Mouse (Mus musculus) WW6 (cell line): ENCODE results near the gene Gpr135.

Experiments
- DNase-seq: peaks from one replicate; pipeline ENCODE4 v3.0.0-alpha.2; 2013; ENCODE audit warnings: low read depth, low spot score

Gpr135 gene

DNA sequence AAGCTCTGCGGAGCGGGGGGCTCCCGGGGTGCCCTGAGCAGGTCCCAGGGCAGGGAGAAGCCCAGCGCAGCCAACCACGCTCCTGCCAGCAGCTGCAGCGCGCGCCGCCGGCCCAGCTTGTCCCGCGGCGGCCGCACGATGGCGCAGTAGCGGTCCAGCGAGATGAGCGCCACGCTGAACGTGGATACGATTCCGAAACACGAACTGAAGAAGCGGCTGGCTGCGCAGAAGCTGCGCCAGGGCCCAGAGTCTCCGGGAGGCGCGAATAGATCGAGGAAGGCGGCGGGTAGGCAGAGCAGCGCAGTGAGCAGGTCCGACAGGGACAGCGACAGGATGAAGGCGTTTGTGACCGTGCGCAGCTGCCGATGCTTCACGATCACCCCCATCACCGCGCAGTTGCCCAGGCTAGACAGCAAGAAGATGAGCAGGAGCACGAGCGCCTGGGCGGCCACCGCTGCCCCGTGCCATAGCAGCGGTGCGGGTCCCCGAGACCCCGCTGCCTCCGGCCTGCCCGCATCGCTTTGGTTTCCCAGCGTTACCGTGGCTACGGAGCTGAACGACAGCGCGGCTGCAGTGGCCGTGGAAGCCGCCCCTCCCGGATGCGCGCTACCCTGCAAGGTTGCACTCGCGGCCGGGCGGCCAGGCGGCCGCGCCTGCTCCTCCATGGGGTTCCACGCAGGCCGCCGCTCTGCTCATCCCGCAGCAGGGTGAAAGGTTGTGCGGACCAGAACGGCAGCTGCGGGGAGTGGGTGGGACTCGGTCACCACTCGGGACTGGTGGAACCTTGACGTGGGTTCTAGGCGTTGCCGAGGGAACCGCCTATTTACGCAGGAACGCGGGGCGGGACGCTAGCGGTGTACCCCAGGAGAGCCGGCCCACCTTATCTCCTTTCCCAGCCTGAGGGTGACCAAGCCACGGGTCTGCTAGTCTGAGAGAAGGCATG lies at the start of gene Gpr135:
Gene Gpr135, minus strand, starts transcription at position 799 of the 943 bp plus-strand sequence.
- no peak for DNase-seq

DNA sequence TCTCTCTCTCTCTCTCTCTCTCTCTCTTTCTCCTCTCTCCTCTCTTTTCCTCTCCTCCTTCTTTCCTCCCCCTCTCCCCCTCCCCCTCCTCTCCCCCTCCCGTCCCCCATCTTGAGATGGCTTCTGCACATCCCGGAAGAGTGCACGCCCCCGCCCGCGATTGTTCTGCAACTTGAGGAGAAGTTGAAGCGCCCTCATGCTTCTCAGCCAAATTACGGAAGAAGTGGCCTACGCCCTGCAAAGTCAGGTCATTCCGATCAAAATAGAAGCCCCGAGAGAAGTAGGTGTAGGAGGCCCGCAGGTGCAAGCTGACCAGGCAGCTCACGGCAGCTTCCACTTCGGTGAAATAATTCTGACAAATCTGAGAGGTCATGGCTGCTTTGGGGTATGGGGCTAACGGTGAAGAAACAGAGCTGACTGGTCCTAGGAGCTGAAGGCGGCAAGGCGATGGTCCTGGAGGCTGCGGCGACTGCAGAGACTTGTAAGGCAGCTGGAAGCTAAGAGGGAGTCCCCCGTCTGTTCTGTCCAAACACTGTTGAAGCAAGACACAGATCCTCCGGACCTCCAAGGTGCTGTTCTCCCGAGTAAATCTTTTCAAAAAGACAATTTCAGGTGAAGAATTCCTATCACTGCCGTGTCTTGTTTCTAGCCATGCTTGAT lies 44.9 kb upstream of the Gpr135 start:
- no peak for DNase-seq

DNA sequence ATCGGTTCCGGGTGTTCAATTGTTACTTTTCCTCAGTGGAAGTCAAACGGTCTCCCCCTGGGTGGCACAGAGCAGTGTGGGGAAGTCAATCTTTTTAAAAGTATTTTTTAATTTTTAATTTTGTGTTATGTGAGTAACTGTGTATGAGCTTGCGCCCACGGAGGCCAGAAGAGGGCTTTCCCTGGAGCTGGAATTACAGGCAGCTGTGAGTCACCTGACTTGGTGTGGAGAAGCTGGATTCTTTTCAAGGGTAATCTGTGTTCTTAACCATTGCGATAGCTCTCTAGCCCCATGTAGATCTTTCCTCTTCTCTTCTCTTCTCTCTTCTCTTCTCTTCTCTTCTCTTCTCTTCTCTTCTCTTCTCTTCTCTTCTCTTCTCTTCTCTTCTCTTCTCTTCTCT lies 44.2 kb upstream of the Gpr135 start:
- DNase-seq, result no peak

DNA sequence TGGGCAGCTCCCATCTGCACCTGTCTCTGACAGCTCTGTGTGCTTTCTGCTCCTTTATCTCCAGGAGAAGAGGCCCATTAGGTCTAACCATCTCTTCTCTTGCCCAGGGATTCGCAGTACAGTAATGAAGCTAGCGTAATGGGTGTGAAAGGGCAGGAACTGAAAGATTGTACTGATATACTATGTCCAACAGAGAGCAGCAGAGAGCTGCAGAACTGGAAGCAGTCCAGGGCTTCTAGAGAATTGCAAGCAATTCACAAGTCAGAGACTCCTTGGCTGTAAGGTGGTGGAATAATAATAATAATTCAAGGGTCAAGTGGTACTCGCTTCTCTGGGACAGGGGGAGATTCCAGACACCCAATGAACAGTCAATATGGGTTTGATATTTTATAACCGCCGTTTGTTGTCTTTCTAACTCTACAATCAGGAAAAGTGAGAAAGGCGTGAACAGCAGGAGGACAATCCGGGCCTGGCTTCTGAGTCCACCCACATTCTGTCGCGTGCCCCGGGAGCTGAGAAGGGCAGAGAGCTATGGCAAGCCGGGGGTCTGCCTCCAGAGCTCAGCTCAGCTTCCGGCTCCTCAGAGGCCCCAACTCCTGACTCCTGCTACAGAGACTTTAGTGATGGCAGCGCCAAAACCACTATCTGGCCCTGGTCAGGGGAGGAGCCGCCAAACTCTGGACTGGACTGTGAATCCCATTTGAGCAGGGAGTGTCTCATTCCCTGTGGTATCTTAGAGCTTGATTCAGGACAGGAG lies 33.8 kb upstream of the Gpr135 start:
- no peak for DNase-seq

DNA sequence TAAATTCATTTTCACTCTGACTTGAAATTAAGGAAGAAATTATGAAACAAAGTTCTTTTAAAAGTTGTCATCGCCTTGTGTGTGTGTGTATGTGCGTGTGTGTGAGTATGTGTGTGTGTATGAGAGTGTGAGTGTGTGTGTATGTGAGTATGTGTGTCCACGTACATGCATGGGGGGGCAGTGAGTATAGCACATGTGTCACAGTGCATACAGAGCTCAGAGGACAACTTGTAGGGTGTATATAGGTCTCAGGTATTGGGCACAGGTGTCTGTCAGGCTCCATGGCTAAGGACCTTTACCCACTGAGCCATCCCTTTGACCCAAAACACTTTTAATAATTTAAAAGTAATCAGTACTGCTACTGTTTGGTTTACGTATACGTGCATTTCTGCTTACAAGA lies 33.1 kb upstream of the Gpr135 start:
- DNase-seq, result no peak

DNA sequence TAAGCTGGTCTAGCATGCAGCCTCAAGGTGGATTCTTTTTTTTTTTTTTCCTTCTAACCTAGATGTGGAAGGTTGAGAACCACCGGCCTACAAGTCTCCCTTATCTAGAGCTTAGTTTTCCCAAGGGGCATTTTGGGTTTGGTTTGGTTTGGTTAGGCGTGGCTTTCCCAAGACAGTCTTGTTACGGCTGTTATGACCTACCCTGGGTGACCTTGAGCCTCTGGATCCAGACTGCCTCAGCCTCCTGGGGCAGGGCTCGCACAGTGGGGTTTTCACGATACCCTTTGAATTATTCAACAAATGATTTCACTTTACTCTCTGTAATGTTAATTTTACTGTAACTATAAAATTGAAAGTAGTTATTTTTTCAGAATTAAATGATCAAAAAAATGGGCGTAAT lies 31.9 kb upstream of the Gpr135 start:
- DNase-seq, result no peak

DNA sequence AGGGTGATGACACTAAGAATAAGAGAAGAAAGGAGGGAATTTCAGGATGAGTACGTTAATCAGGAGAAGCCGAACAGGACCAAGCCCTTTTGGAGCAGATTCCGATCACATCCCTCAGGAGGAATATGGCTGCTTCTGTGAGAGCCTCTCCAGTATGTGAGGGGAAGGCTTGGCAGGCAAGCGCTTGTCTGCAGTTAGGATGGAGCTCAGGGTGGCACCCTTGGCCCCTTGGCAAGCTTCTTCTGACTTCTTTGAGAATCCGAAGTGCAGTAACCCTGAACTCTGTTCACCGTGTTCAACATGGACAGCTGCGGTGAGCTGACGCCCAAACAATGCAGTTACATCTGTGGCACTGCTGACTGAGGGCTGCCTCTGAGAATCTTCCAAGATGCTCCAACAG lies 26.0 kb upstream of the Gpr135 start:
- no peak for DNase-seq

DNA sequence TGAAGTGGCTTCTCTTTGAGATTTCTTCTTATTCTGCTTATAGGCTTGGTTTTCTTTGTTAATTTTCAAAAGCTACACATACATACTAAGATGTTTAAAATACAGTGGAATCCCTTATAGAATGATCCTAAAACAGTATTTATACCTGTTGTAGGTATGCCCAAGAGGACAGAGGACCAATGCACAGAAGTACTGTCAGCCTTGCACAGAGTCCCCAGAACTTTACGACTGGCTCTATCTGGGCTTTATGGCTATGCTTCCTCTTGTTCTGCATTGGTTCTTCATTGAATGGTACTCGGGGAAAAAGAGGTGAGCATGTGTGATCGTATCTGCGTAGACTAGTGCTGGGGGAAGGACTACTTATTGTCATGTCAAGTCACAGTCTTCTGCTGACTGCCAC lies 18.9 kb upstream of the Gpr135 start:
- DNase-seq, result no peak

DNA sequence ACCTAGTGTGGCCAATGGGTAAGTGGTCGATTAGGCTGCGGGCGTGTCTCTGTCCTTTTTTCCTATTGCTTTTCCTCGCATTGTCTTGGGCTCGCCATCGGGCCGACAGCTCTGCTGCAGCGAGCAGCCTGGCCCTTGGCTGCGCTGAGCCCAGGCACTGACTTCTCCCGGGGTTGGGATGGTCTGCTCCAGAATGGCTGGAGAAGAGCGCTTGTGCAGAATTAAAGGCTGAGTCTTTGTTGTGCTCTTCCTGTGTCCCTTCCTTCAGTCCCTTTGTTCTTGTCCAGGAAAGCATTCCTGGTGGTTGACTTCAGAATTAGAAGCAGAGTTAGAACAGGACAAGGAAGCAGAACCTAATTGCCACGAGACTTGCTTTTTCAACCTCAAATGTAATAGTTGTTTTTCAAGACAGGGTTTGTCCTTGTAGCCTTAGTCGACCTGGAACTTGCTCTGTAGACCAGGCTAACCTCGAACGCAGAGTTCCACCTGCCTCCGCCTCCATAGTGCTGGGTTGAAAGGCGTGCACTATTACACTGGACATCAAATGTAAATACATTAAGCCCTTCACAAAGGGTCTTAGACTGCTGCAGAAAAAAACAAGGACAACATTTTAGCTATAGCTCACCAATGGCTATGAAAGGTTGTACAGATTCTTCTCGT lies 15.4 kb upstream of the Gpr135 start:
- no peak for DNase-seq

DNA sequence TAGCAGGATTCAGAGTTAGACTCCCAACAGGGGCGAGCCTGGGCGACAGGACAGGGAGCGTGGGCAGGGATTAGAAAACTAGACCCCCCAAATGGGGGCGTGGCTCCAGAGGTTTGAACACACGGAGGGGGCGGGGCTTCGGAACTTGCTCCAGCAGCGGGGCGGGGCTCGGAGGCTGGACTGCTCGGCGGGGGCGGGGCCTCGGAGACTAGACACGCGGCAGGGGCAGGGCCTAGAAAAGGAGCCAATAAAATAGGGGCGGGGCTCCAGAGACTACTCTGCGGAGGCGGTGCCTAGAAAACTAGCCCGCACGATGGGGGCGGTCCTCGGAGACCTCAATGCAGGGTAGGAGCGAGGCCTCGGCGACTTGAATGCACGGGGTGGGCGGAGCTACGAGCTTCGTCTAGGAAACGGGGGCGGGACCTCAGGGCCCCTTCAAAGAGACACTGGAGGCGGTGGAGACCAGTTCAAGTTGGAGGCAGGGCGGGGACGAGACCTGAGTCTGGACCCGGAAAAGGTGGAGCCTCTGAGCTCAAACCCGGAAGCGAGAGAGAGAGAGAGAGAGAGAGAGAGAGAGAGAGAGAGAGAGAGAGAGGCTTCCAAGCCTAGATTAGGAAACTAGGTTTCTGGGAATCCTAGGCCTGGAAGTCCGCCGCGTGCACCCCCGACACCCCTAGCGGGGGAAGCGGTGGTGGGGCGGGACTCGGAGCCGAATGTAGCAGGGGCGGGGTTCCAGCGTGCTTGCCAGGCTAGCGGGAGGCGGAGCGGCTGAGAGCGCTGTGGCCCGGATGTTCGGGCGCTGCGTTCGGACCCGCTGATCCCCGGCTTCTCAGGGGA lies 14.6 kb upstream of the Gpr135 start, which contains the start of the genes L3hypdh and Jkamp:
Gene L3hypdh, minus strand, starts transcription at position 111 of the 837 bp plus-strand sequence.
Gene Jkamp, plus strand, starts transcription at position 261 of the 837 bp plus-strand sequence.
- peak; percentile 99 for DNase-seq

DNA sequence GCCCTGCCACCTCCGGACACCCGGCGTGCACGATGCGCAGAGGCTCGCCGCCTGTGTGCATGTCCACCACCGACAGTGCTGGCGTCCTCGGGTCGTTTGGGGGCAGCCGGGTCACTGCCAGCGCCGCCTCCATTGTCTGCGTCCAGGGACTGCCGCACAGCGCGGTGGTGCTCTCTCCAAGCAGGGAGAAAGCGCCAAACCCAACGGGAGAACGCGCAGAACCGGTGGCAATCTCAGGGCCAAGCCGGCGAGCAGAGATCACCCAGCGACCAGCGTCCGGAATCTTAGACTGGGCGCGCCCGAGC lies 14.1 kb upstream of the Gpr135 start:
- DNase-seq, result no peak

DNA sequence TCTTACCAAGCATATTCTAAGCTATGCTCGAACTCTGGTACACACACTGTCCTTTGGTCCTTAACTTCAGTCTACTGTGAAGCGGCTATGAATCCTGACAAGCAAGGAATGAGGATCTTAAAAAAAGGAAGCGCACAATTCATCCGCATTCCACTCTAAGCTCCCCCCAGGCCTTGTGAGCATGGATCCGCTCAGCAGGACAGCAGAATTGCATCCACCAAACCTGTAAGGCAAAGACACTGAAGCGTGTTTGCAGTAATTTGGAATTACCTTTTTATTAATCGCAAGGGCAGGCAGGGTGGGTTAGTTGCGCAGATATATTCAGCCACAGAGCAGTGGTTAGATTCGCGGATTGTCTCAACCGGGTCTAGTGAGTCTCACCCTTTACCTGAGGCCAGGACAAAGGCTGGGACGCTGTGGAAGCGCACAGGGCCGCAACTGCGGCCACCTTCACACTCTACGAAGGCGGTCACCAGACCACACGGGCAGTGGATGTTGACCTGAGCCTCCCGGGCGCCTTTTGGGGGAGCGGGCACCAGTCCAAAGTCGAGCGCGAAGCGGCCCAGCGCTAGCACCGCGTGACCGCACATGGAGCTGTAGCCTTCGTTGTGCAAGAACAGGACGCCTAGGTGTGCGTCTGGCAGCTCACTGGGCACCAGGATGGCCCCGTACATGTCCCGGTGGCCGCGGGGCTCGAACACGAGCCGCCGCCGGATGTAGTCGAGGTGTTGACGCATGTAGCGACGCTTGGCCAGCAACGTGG lies 13.5 kb upstream of the Gpr135 start:
- DNase-seq, result no peak

DNA sequence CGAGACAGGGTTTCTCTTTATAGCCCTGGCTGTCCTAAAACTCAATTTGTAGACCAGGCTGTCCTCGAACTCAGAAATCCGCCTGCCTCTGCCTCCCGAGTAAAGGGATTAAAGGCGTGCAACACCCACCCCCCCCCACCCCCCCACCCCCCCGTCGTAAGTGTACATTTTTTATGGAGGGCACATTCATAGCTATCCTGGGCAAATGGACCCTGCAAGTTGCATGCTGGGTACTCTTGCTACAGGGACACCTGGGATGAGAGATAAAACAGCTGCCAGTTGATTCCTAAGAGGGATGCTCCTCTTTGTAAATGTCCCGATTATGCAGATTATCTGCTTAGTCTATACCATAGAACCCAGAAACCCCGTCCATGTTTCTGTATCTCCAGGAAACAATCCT lies 12.3 kb upstream of the Gpr135 start:
- no peak for DNase-seq

DNA sequence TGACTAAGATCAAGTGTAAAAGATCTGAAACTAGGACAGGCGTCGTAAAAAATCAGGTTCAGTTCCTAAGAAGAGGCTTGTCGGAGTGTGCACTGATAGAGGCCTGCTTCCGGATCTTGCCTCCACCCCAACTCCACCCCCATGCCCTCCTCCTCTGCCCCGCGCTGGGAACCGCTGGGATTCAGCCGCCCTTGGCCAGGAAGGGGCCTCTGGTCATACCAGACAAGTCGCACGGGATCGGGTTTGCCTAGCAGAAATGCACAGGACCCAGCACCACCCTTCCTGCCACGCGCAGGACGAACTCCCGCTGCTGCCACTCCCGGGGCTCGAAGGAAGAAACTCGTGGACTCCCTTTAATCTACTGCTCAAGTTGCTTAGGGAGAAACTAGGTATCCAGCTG lies 11.4 kb upstream of the Gpr135 start:
- no peak for DNase-seq

DNA sequence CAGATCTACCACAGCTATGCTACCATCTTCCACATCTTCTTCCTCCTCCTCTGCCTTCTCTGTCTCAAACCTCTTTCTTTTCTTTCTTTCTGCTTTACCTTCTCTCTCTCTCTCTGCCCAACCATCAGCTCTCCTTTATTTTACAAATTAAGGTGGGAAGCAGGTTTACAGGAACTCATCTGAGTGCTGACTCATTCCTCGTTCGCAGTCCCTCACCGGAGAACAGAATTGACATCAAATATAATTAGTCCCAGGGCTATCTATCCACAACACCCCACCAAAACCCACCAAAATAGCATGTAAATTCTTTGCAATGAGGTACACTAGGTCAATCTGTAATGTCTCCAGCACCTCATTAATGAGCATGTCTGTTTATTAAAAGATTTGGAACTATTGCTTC lies 11.0 kb upstream of the Gpr135 start:
- no peak for DNase-seq

DNA sequence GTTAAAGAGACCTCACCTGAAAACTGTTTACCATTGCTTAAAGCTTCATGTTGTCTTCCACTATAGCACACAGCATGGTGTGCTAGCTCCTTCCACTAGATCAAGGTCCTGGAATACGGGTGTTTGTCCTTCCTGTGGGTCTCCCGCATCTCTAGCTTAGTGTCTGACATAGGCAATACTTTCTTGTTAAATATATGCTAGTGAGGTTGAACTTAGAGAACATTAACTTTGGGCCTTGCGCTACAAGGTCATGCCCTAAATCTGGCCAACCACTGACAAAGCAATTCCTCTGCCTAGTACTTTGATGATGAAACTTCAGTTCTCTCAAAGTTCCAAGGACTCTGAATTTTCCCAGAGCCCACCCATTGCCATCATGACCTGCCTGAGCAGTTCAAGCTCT lies 7.3 kb upstream of the Gpr135 start:
- no peak for DNase-seq

DNA sequence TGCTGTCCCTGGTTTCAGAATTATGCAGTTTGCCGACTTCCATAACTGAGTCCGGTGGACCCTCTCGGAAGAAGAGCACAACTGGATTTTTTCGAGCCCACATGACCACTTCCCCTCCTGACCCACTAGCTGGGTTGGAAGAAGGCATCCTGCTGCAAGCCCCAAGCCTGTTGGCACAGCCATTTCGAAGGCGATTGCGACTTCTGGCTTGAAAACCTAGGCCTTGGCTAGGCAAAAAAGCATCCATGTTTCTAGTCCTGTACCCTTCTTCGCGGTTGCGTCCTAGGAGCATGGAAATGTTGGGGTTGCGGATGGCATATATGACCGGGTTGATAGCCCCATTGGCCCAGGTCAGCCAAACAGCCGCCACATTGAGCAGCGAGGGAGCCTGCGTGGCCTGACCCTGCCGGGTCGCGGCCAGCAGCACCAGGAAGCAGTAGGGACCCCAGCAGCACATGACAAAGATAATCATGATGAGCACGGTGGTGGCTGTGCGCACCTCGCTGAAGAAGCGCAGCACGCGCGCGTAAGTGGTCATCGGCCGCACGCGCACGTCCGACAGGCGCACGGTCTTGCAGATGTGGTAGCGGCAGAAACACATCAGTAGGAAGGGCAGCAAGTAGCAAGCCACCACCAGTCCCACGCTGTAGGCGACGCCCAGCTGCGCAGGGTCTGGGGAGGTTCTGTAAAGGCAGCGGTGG lies 1.1 kb downstream of the Gpr135 start:
- no peak for DNase-seq

DNA sequence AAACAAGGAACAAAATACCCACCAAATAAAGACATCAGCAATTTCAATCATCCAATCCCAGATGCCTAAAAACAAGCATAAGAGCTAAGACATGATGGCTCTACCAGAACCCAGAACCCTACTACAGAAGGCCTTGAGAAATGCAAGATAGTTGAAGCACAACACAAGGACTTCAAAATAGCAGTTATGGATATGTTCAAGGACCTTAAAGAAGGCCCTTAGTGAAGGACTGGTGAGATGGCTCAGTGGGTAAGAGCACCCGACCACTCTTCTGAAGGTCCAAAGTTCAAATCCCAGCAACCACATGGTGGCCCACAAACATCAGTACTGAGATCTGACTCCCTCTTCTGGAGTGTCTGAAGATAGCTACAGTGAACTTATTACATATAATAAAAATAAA lies 13.1 kb downstream of the Gpr135 start:
- no peak for DNase-seq

DNA sequence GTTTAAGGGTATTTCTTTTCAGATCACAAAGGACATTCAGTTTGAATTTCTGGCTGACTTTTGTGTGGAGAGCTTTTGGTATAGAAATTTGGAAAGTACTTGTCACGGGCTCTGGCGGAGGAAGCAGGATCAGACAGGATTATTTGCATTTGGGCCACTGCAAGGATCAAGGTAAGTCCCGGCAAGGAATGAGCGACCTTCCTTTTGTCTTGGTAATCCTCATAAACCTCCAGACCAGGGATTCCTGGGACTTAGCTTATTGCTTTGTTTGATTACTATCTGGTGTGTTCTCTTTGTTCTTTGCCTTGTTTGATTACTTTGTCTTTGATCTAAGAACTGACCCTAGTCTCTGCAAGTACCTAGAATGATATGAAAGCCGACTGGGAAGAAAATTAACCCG lies 17.1 kb downstream of the Gpr135 start:
- DNase-seq, result peak; percentile 42

DNA sequence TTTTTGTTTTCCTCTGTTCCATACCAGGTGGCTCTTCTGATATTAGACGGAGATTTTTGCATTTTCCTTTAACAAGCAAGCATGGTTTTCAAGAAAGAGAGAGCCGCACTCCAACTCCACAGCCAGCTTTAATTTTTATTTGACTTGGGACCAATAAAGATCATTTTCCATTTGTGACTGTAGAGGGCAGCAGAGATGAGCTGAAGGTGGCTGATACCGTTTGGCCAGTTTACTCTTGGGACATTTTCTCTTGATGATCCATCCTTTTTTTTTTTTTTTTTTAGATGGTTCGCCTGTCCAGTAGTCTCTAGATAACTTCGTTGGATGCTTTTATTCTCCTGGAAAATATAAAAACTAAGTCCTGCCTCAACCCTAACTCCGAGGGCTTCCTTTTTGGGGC lies 17.6 kb downstream of the Gpr135 start:
- DNase-seq, result no peak
